Mouse (Mus musculus) cerebellum, adult 11-12 months (tissue): ENCODE results near the gene Vmn2r105.

ENCODE experiments used
- DNase-seq: peaks from one replicate; pipeline ENCODE4 v3.0.0; 2022

Vmn2r105 gene

GRCm38 (mm10) chr17:20234952-20235351 is at the start of gene Vmn2r105:
Gene Vmn2r105 (minus strand): TSS chr17:20235052.
- DNase-seq, result no peak

DNA sequence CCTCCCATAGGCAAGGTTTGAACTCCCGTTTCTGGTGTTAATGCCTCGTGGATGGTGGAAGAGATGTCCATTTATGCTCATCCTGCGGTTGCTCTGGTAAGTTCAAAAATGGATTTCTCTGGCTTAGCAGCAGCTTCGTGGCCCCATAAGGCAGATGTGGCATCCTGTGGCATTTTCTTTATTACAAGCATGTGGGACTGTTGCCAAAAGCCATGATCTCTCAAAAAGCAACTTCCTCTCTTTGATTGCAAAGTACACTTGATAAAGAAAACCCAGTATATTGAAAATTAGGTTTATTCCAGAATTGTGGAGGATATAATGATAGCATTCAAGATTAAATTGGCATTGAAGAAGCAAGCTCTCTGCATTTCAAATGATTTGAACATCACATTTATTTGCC is 20.7 kb upstream of the Vmn2r105 start:
- no peak for DNase-seq

DNA sequence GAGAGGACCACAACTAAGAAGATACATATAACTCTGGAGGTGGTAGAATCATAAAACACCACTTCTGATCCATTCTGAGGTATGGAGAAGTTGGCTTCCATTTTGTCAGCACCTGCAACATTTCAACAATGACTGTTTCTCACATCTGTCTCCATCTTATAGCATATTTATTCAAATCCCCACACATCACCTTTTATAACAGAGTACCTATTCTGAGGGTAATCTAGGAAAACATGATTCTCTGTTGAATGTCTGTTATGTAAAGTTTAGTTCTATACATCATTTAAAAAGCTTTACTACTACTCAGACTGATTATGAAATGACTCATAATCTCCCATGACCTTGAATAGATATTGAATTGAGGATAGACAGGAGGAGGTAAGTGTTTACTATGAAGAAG is 51.9 kb downstream of the Vmn2r105 start, which contains the start of gene Fpr-rs6:
Gene Fpr-rs6, minus strand, starts transcription at position 101 of the 400 bp plus-strand sequence.
- DNase-seq, result no peak
